ENCODE assay signal across 14 mouse cellular contexts in the genomic region with DNA sequence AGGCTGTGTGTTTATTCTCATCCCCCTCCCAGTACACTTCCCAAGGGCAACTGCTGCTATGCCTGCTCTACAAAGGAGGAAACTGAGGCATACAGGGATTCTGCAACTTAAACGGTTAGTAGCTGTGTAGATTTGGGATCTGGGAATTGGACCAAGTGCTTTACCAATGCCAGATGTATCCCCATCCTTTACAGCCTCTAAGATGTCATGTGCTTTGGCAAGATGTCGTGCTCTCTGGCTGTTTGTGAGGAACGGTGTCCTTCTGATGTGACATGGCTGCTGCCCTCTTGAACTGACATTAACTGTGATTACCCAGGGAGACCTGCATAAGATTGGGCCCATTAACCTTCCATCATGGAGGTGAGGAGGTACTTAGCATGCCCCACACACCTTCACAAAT.
A peak's percentile ranks its signal among the peaks of the same experiment; 100 is the strongest.
DNase-seq lines count a peak whose midpoint lies in the region; ATAC-seq lines count a peak whose summit lies in the region.
"Had no signal": no experiment of that assay in that cellular context is flagged by ENCODE, and none has a peak within 500 bp of the region (broad histone marks: within the 10 kb centered on the region; RNA-seq: fewer than 3 reads in every experiment).

No protein-coding gene starts in this region.

- 65% methylated on average over 3 of the region's 3 CpGs for WGBS in heart, embryonic 11.5 days (ENCODE audit: insufficient replicate concordance)
- 59% methylated on average over 3 of the region's 3 CpGs for WGBS in intestine, embryonic 15.5 days
- WGBS in intestine, embryonic 16.5 days: 70% methylated on average over 3 of the region's 3 CpGs
- WGBS in limb, embryonic 15.5 days: 36% methylated on average over 3 of the region's 3 CpGs

- H3K4me3 ChIP-seq in heart, embryonic 11.5 days (ENCODE audit: low read depth, low read length): no peak overlapping the region
- no peak overlapping the region for H3K4me3 ChIP-seq in intestine, embryonic 15.5 days (replicated peaks)
- no peak overlapping the region for H3K4me3 ChIP-seq in intestine, embryonic 16.5 days (ENCODE audit: low read length)
- H3K4me3 ChIP-seq in limb, embryonic 15.5 days: no peak overlapping the region
- H3K4me3 ChIP-seq: forebrain, embryonic 15.5 days; midbrain, embryonic 12.5 days had no signal

- H3K27ac ChIP-seq in heart, embryonic 11.5 days (ENCODE audit: low read depth, low read length): no peak overlapping the region
- H3K27ac ChIP-seq in intestine, embryonic 15.5 days: no peak overlapping the region
- no peak overlapping the region for H3K27ac ChIP-seq in intestine, embryonic 16.5 days (ENCODE audit: low read length)
- 0 out of 2 replicates have a peak overlapping the region, but pooled peaks have one; percentile 6 for H3K27ac ChIP-seq in limb, embryonic 15.5 days
- H3K27ac ChIP-seq: forebrain, embryonic 15.5 days; midbrain, embryonic 12.5 days had no signal

- no peak overlapping the region for H3K9ac ChIP-seq in heart, embryonic 11.5 days (ENCODE audit: low read depth, low read length)
- 0 out of 2 replicates have a peak overlapping the region, but pooled peaks have one; percentile 1 for H3K9ac ChIP-seq in intestine, embryonic 15.5 days
- no peak overlapping the region for H3K9ac ChIP-seq in intestine, embryonic 16.5 days (ENCODE audit: low read depth, low read length)
- no peak overlapping the region for H3K9ac ChIP-seq in limb, embryonic 15.5 days
- H3K9ac ChIP-seq: forebrain, embryonic 15.5 days; liver, postnatal 0 days; midbrain, embryonic 12.5 days had no signal

- no peaks in the 10 kb centered on the region for H3K27me3 ChIP-seq in heart, embryonic 11.5 days (ENCODE audit: control insufficient read depth, insufficient read depth, low read length)
- H3K27me3 ChIP-seq in intestine, embryonic 15.5 days (replicated peaks): no peaks in the 10 kb centered on the region
- H3K27me3 ChIP-seq in intestine, embryonic 16.5 days (replicated peaks; ENCODE audit: control insufficient read depth, insufficient read depth, low read length): no peaks in the 10 kb centered on the region
- no peaks in the 10 kb centered on the region for H3K27me3 ChIP-seq in limb, embryonic 15.5 days
- H3K27me3 ChIP-seq: forebrain, embryonic 15.5 days had no signal

- peaks cover 4% of the 10 kb centered on the region for H3K9me3 ChIP-seq in heart, embryonic 11.5 days (replicated peaks; ENCODE audit: control insufficient read depth, low read length)
- H3K9me3 ChIP-seq in intestine, embryonic 15.5 days: no peaks in the 10 kb centered on the region
- H3K9me3 ChIP-seq in intestine, embryonic 16.5 days (ENCODE audit: control insufficient read depth, low read length): no peaks in the 10 kb centered on the region
- H3K9me3 ChIP-seq in limb, embryonic 15.5 days: no peaks in the 10 kb centered on the region

- DNase-seq in heart, adult 8-10 months (ENCODE audit: low spot score): no peak
- DNase-seq in NIH3T3 (ENCODE audit: low read depth): peak; percentile 74
- no peak for DNase-seq in left cerebral cortex, postnatal 10 days (ENCODE audit: extremely low spot score in 1 of 2, low spot score in 2 of 2)
- DNase-seq: cerebellum, adult 18-20 months; cerebellum, postnatal 36 days; gastrocnemius, postnatal 25 days had no signal

- ATAC-seq in heart, embryonic 11.5 days (replicated peaks; ENCODE audit: insufficient number of reproducible peaks, low FRiP score, low TSS enrichment): no peak
- no peak for ATAC-seq in intestine, embryonic 15.5 days
- ATAC-seq in intestine, embryonic 16.5 days: no peak
- no peak for ATAC-seq in limb, embryonic 15.5 days (ENCODE audit: insufficient number of reproducible peaks, low FRiP score, low TSS enrichment, low read depth)
- ATAC-seq: forebrain, embryonic 15.5 days; hindbrain, embryonic 16.5 days had no signal

- H3K36me3 ChIP-seq in heart, embryonic 11.5 days (ENCODE audit: control insufficient read depth, insufficient read depth, low read length): no peaks in the 10 kb centered on the region
- H3K36me3 ChIP-seq in intestine, embryonic 15.5 days: no peaks in the 10 kb centered on the region
- H3K36me3 ChIP-seq in intestine, embryonic 16.5 days (ENCODE audit: control insufficient read depth, insufficient read depth, low read length): no peaks in the 10 kb centered on the region
- no peaks in the 10 kb centered on the region for H3K36me3 ChIP-seq in limb, embryonic 15.5 days
- H3K36me3 ChIP-seq: forebrain, embryonic 15.5 days; midbrain, embryonic 12.5 days had no signal

- intact Hi-C loops in left cerebral cortex, postnatal 10 days (cut with DNase I): no loop called here

- peak overlapping the region; percentile 57; the same call in 1 of the 2 replicates for H3K4me2 ChIP-seq in heart, embryonic 11.5 days
- peak overlapping the region; percentile 35; the same call in 1 of the 2 replicates for H3K4me2 ChIP-seq in intestine, embryonic 15.5 days (replicated peaks)
- H3K4me2 ChIP-seq in intestine, embryonic 16.5 days (ENCODE audit: low read depth, low read length): no peak overlapping the region
- H3K4me2 ChIP-seq in limb, embryonic 15.5 days: no peak overlapping the region
- H3K4me2 ChIP-seq: forebrain, embryonic 15.5 days; midbrain, embryonic 12.5 days had no signal

- peaks cover 29% of the 10 kb centered on the region for H3K4me1 ChIP-seq in heart, embryonic 11.5 days (ENCODE audit: control insufficient read depth, insufficient read depth, low read length)
- H3K4me1 ChIP-seq in intestine, embryonic 15.5 days (replicated peaks): peaks cover 16% of the 10 kb centered on the region
- peaks cover 17% of the 10 kb centered on the region for H3K4me1 ChIP-seq in intestine, embryonic 16.5 days (ENCODE audit: control insufficient read depth, insufficient read depth, low read length)
- peaks cover 24% of the 10 kb centered on the region for H3K4me1 ChIP-seq in limb, embryonic 15.5 days
- H3K4me1 ChIP-seq: forebrain, embryonic 15.5 days; midbrain, embryonic 12.5 days had no signal

Comparison
In these comparisons a context has a peak if more than half of its experiments do, and no peak if none do; other contexts are left out.
1. H3K4me2 ChIP-seq: peak in heart, embryonic 11.5 days (single experiment) and intestine, embryonic 15.5 days (single experiment); none in intestine, embryonic 16.5 days (single experiment) and limb, embryonic 15.5 days (single experiment).